In the genomic region with DNA sequence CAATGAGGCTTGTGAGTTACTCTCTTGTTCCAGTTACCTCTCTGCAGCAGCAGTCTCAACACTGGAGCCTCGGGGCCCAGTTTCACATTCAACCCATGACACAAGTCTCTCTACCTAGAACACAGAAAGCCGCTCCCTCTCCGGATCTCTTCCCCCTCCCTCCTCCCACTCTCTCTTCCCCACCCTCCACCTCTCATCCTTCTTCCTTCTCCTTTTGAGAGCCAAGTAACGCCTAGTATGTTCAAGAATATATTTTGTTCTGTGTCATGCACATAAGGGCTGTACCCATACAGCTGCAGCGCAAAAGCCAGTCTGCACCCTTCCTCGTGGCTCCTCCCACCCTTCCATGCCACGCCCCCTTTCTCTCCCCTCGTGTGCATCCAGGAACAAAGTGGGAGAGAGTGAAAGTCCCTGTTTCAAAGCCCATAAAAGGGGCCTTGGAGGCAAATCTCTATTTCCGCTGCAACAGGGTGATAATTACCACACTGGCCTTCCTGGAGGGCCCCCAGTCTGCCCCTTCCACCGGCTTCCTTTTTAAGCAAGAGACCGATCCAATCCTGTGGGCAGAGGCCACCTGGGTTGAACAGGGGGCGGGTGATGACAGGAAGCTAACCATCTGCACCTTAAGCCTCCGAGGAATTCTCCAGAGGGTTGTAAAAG, we compare ENCODE assay signal across 8 mouse cellular contexts.
DNase-seq lines count a peak whose midpoint lies in the region; ATAC-seq and TF ChIP-seq lines count a peak whose summit lies in the region.

No protein-coding gene starts in this region.

- no peak for TF ChIP-seq POLR2A in cerebellum, adult 2 months (IDR thresholded peaks at IDR 0.05; ENCODE audit: borderline replicate concordance, insufficient read depth, low read length)

- intact Hi-C loops in gastrocnemius, postnatal 36 days (cut with DNase I): no loop called here

- H3K36me3 ChIP-seq in hindbrain, postnatal 0 days (ENCODE audit: insufficient read depth, low read length): peaks cover 8% of the 10 kb centered on the region; the same call in 1 of the 2 replicates
- peaks cover 13% of the 10 kb centered on the region for H3K36me3 ChIP-seq in midbrain, embryonic 13.5 days

- ATAC-seq in hindbrain, postnatal 0 days: no peak; the same call in 1 of the 2 replicates
- peak; percentile 44; the same call in 1 of the 2 replicates for ATAC-seq in midbrain, embryonic 13.5 days

- H3K27ac ChIP-seq in cerebellum, adult 2 months (ENCODE audit: insufficient read depth, low read length): peak overlapping the region; percentile 7; the same call in 1 of the 2 replicates
- peak overlapping the region; percentile 9; the same call in 1 of the 2 replicates for H3K27ac ChIP-seq in hindbrain, postnatal 0 days
- peak overlapping the region; percentile 46 for H3K27ac ChIP-seq in midbrain, embryonic 13.5 days

- no peak overlapping the region for H3K4me2 ChIP-seq in hindbrain, postnatal 0 days (ENCODE audit: low read depth, low read length)
- no peak overlapping the region for H3K4me2 ChIP-seq in midbrain, embryonic 13.5 days (replicated peaks)

- no peak overlapping the region for H3K4me3 ChIP-seq in cerebellum, adult 2 months (replicated peaks; ENCODE audit: insufficient read depth, low read depth, low read length)
- H3K4me3 ChIP-seq in hindbrain, postnatal 0 days (ENCODE audit: low read length): no peak overlapping the region
- H3K4me3 ChIP-seq in midbrain, embryonic 13.5 days (replicated peaks): no peak overlapping the region

- H3K9ac ChIP-seq in hindbrain, postnatal 0 days (replicated peaks; ENCODE audit: low read length): no peak overlapping the region
- H3K9ac ChIP-seq in midbrain, embryonic 13.5 days (replicated peaks): no peak overlapping the region

- no peaks in the 10 kb centered on the region for H3K9me3 ChIP-seq in hindbrain, postnatal 0 days (ENCODE audit: low read length)
- H3K9me3 ChIP-seq in midbrain, embryonic 13.5 days: no peaks in the 10 kb centered on the region

- no peak for TF ChIP-seq CTCF in cerebellum, adult 2 months (IDR thresholded peaks at IDR 0.05; ENCODE audit: borderline replicate concordance, insufficient read depth, low read depth, low read length)
- TF ChIP-seq CTCF in hindbrain, postnatal 0 days (IDR thresholded peaks at IDR 0.05; ENCODE audit: low read depth): no peak

- H3K4me1 ChIP-seq in cerebellum, adult 2 months (ENCODE audit: control insufficient read depth, insufficient read depth, low read length): peaks cover 17% of the 10 kb centered on the region
- H3K4me1 ChIP-seq in hindbrain, postnatal 0 days (ENCODE audit: insufficient read depth, low read length): peaks cover 8% of the 10 kb centered on the region
- H3K4me1 ChIP-seq in midbrain, embryonic 13.5 days (replicated peaks): peaks cover 28% of the 10 kb centered on the region

- DNase-seq in cerebellum, adult 2 months: no peak
- DNase-seq in cerebellum, postnatal 4 days (ENCODE audit: low spot score in 2 of 2): no peak
- peak; percentile 64 for DNase-seq in right cerebral cortex, adult 18-20 months
- DNase-seq in right cerebral cortex, postnatal 25 days: no peak
- no peak for DNase-seq in hindbrain, postnatal 0 days (ENCODE audit: low spot score)
- DNase-seq in adrenal gland, postnatal 25 days: no peak
- no peak for DNase-seq in gastrocnemius, postnatal 36 days

- 38% methylated on average over 13 of the region's 13 CpGs for WGBS in cerebellum, adult 2 months
- 44% methylated on average over 13 of the region's 13 CpGs for WGBS in hindbrain, postnatal 0 days
- 37% methylated on average over 13 of the region's 13 CpGs for WGBS in midbrain, embryonic 13.5 days

- no peaks in the 10 kb centered on the region for H3K27me3 ChIP-seq in cerebellum, adult 2 months (ENCODE audit: control insufficient read depth, insufficient read depth, low read length)
- no peaks in the 10 kb centered on the region for H3K27me3 ChIP-seq in hindbrain, postnatal 0 days (ENCODE audit: insufficient read depth, low read length)
- no peaks in the 10 kb centered on the region for H3K27me3 ChIP-seq in midbrain, embryonic 13.5 days
